In the genomic region with DNA sequence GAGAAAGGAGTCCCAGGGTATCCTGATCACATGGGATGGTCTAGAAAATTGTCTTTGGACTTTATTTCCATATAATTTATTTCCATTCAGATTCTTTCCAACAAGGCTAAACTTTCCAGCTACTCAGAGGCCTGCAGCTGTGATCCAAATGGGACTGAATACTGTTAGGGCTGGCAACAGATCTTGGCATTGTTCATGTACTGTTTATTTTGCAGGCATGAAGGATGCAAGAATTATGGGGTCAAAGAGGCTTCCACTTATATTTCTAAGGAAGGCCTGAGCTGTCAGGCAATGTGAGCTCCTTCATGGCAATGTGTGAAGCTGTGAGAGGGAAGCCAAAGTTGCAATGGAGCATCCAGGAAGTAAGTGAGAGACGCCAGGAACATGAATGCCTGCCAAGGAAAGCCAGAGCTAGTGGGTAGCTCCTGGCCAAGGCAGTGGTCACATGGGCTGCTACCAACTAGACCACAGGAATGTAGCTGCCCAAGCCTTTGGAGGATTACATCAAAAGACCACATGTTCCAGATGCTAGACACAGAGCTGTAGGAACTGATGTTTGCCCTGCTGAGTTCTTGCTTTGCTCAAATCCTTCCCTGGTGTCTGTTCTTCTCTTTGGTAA, we compare ENCODE assay signal across 11 mouse cellular contexts.
A peak's percentile ranks its signal among the peaks of the same experiment; 100 is the strongest.
DNase-seq lines count a peak whose midpoint lies in the region; ATAC-seq and TF ChIP-seq lines count a peak whose summit lies in the region.
"Had no signal": no experiment of that assay in that cellular context is flagged by ENCODE, and none has a peak within 500 bp of the region (broad histone marks: within the 10 kb centered on the region; RNA-seq: fewer than 3 reads in every experiment).

No protein-coding gene starts in this region.

- H3K4me2 ChIP-seq in embryonic facial prominence, embryonic 13.5 days = no peak overlapping the region
- H3K4me2 ChIP-seq in limb, embryonic 14.5 days (replicated peaks; ENCODE audit: low read depth, low read length, severe bottlenecking) = no peak overlapping the region
- H3K4me2 ChIP-seq: hindbrain, embryonic 12.5 days; stomach, embryonic 15.5 days had no signal

- peaks cover 12% of the 10 kb centered on the region for H3K4me1 ChIP-seq in embryonic facial prominence, embryonic 13.5 days
- peaks cover under 1% of the 10 kb centered on the region for H3K4me1 ChIP-seq in embryonic facial prominence, embryonic 10.5 days
- H3K4me1 ChIP-seq in limb, embryonic 14.5 days (ENCODE audit: control insufficient read depth, insufficient read depth, low read length) = 0 out of 2 replicates have a peak, but pooled peaks cover 8% of the 10 kb centered on the region
- H3K4me1 ChIP-seq: hindbrain, embryonic 12.5 days; megakaryocyte, embryonic 14.5 days; stomach, embryonic 15.5 days had no signal

- TF ChIP-seq CTCF in left cerebral cortex, adult 2 months (IDR thresholded peaks at IDR 0.05) = no peak

- DNase-seq in embryonic facial prominence, embryonic 10.5 days (ENCODE audit: low spot score) = no peak
- peak; percentile 22 to 23 for DNase-seq in left cerebral cortex, postnatal 10 days (ENCODE audit: extremely low spot score in 1 of 2, low spot score in 2 of 2)
- no peak for DNase-seq in left cerebral cortex, adult 2 months (ENCODE audit: extremely low spot score in 1 of 2, low spot score in 2 of 2)
- DNase-seq in Muller cell, postnatal 12 days (ENCODE audit: inconsistent ontology term) = peak; percentile 83
- DNase-seq in limb, embryonic 14.5 days (ENCODE audit: low spot score) = peak; percentile 76
- DNase-seq in thymus, postnatal 25 days = no peak
- DNase-seq in thymus, postnatal 14 days = no peak

- peak overlapping the region; percentile 64 for H3K27ac ChIP-seq in embryonic facial prominence, embryonic 13.5 days
- H3K27ac ChIP-seq in embryonic facial prominence, embryonic 10.5 days (replicated peaks) = no peak overlapping the region
- no peak overlapping the region for H3K27ac ChIP-seq in left cerebral cortex, adult 2 months
- no peak overlapping the region for H3K27ac ChIP-seq in limb, embryonic 14.5 days (replicated peaks; ENCODE audit: low read depth, low read length)
- H3K27ac ChIP-seq: hindbrain, embryonic 12.5 days; stomach, embryonic 15.5 days had no signal

- H3K36me3 ChIP-seq in embryonic facial prominence, embryonic 13.5 days = no peaks in the 10 kb centered on the region
- H3K36me3 ChIP-seq in embryonic facial prominence, embryonic 10.5 days (replicated peaks) = no peaks in the 10 kb centered on the region
- no peaks in the 10 kb centered on the region for H3K36me3 ChIP-seq in limb, embryonic 14.5 days (ENCODE audit: control insufficient read depth, insufficient read depth, low read length)
- H3K36me3 ChIP-seq: hindbrain, embryonic 12.5 days; stomach, embryonic 15.5 days had no signal

- ATAC-seq in embryonic facial prominence, embryonic 13.5 days (ENCODE audit: insufficient number of reproducible peaks, insufficient read depth, low FRiP score, low TSS enrichment, low read depth) = peak; percentile 64
- peak; percentile 68 for ATAC-seq in limb, embryonic 14.5 days (ENCODE audit: low FRiP score, low read depth)

- H3K9ac ChIP-seq in embryonic facial prominence, embryonic 13.5 days = no peak overlapping the region
- H3K9ac ChIP-seq in limb, embryonic 14.5 days (ENCODE audit: low read depth, low read length, severe bottlenecking) = no peak overlapping the region
- H3K9ac ChIP-seq: hindbrain, embryonic 12.5 days; stomach, embryonic 15.5 days had no signal

- no peak overlapping the region for H3K4me3 ChIP-seq in embryonic facial prominence, embryonic 13.5 days
- H3K4me3 ChIP-seq in embryonic facial prominence, embryonic 10.5 days = no peak overlapping the region
- H3K4me3 ChIP-seq in left cerebral cortex, adult 2 months = no peak overlapping the region
- H3K4me3 ChIP-seq in limb, embryonic 14.5 days (replicated peaks; ENCODE audit: low read length) = no peak overlapping the region
- H3K4me3 ChIP-seq: hindbrain, embryonic 12.5 days; megakaryocyte, embryonic 14.5 days; stomach, embryonic 15.5 days had no signal

- intact Hi-C loops in left cerebral cortex, postnatal 10 days (cut with DNase I) = no loop called here
- intact Hi-C loops in left cerebral cortex, adult 2 months (cut with DNase I) = no loop called here

- no peaks in the 10 kb centered on the region for H3K27me3 ChIP-seq in embryonic facial prominence, embryonic 13.5 days
- no peaks in the 10 kb centered on the region for H3K27me3 ChIP-seq in embryonic facial prominence, embryonic 10.5 days (replicated peaks; ENCODE audit: low read depth, poor library complexity, severe bottlenecking)
- H3K27me3 ChIP-seq in limb, embryonic 14.5 days (ENCODE audit: control insufficient read depth, insufficient read depth, low read length) = no peaks in the 10 kb centered on the region
- H3K27me3 ChIP-seq: hindbrain, embryonic 12.5 days; megakaryocyte, embryonic 14.5 days; stomach, embryonic 15.5 days had no signal

- H3K9me3 ChIP-seq in embryonic facial prominence, embryonic 13.5 days = 0 out of 2 replicates have a peak, but pooled peaks cover 4% of the 10 kb centered on the region
- H3K9me3 ChIP-seq in embryonic facial prominence, embryonic 10.5 days = no peaks in the 10 kb centered on the region
- H3K9me3 ChIP-seq in limb, embryonic 14.5 days (ENCODE audit: control insufficient read depth, low read length) = no peaks in the 10 kb centered on the region
- H3K9me3 ChIP-seq: hindbrain, embryonic 12.5 days; megakaryocyte, embryonic 14.5 days; stomach, embryonic 15.5 days had no signal

- whole genome bisulfite sequencing in embryonic facial prominence, embryonic 13.5 days = 24% methylated on average over 1 of the region's 1 CpGs
- WGBS in embryonic facial prominence, embryonic 10.5 days = 87% methylated on average over 1 of the region's 1 CpGs
- WGBS in limb, embryonic 14.5 days = 37% methylated on average over 1 of the region's 1 CpGs

- no peak for TF ChIP-seq POLR2A in limb, embryonic 14.5 days (IDR thresholded peaks at IDR 0.05; ENCODE audit: borderline replicate concordance, extremely low read depth, insufficient read depth, insufficient read length)

Comparison
In these comparisons a context has a peak if more than half of its experiments do, and no peak if none do; other contexts are left out.
1. DNase-seq: peak in left cerebral cortex, postnatal 10 days (2 of 2), Muller cell, postnatal 12 days (single experiment) and limb, embryonic 14.5 days (single experiment); none in embryonic facial prominence, embryonic 10.5 days (single experiment), left cerebral cortex, adult 2 months (0 of 2), thymus, postnatal 25 days (single experiment) and thymus, postnatal 14 days (single experiment).